Mouse (Mus musculus): ENCODE data around the gene Svbp. TPM values are rescaled to one million over a fixed set of nuclear protein-coding genes. Genes with fewer than 3 reads are reported as not detected.

The Svbp gene
- polyA plus RNA-seq, 1 experiment from 2014 or later = 179 TPM

- WGBS = 69% methylated on average over 14 of the region's 14 CpGs
- no peak; the same call in 1 of the 2 replicates for ATAC-seq (ENCODE audit: low FRiP score)
- Histone ChIP-seq H3K9me3 (ENCODE audit: control insufficient read depth, low read length) (no peaks in the 10 kb centered on the region), H3K4me3 (ENCODE audit: low read depth, low read length) (no peak overlapping the region), H3K27ac (ENCODE audit: low read depth, low read length) (no peak overlapping the region), H3K4me2 (no peak overlapping the region), H3K9ac (ENCODE audit: low read length) (no peak overlapping the region), H3K27me3 (ENCODE audit: control insufficient read depth, insufficient read depth, low read length) (no peaks in the 10 kb centered on the region), H3K36me3 (ENCODE audit: control insufficient read depth, insufficient read depth, low read length) (0 out of 2 replicates have a peak, but pooled peaks cover 2% of the 10 kb centered on the region), H3K4me1 (ENCODE audit: control insufficient read depth, insufficient read depth, low read length) (peaks cover 5% of the 10 kb centered on the region)
- DNase-seq (ENCODE audit: low spot score, missing footprints) = no peak
These were observed 51.7 kb downstream of the Svbp start for GRCm38 (mm10) chr4:119246688-119247225.

DNA sequence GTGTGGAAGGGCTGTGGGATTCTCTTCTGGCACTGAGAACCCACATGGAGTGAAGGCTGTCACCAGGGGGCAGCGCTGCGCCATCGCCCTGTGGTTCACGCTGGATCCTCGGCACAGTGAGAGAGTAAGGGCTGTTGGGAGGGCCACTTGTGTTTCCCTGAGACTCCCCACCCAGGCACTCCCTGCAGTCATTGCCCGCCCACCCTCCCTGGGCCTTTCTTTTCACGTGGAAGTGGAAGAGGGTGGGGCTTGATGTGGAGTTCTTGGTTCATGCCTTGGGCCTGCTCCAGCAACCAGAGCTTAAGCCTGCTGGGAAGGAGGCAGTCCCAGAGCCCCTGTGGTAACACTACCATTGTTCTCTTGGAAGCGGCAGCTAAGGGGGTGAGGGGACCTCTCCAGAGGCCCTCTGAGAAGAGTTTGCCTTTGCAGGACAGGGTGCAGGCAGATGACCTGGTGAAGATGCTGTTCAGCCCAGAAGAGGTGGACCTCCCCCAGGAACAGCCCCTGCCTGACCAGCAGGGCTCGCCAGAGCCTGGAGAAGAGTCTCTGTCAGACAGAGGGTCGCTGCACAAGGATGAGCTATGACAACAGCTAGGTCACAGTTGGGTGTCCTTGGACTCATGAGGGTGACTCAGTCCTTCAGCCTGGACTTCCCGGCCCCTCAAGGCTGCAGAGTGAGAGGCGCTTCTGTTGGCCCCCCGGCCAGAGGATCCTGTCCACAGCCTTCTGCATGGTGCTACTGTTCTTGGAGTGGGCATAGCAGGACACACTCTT, 52.5 kb downstream of the Svbp start:
- Histone ChIP-seq H3K9me3 (ENCODE audit: control insufficient read depth, low read length) (no peaks in the 10 kb centered on the region), H3K4me3 (ENCODE audit: low read depth, low read length) (no peak overlapping the region), H3K27ac (ENCODE audit: low read depth, low read length) (peak overlapping the region; percentile 9; the same call in 1 of the 2 replicates), H3K4me2 (no peak overlapping the region; the same call in 1 of the 2 replicates), H3K4me1 (ENCODE audit: control insufficient read depth, insufficient read depth, low read length) (peaks cover 5% of the 10 kb centered on the region), H3K36me3 (ENCODE audit: control insufficient read depth, insufficient read depth, low read length) (0 out of 2 replicates have a peak, but pooled peaks cover 2% of the 10 kb centered on the region), H3K9ac (ENCODE audit: low read length) (peak overlapping the region; percentile 33; the same call in 1 of the 2 replicates), H3K27me3 (ENCODE audit: control insufficient read depth, insufficient read depth, low read length) (no peaks in the 10 kb centered on the region)
- ATAC-seq (ENCODE audit: low FRiP score) = peak; percentile 74
- 24% methylated on average over 13 of the region's 13 CpGs for WGBS
- peak; percentile 97 for DNase-seq (ENCODE audit: low spot score, missing footprints)

- Histone ChIP-seq H3K9ac (ENCODE audit: low read length) (no peak overlapping the region), H3K27ac (ENCODE audit: low read depth, low read length) (no peak overlapping the region)
These were observed 53.4 kb downstream of the Svbp start for GRCm38 (mm10) chr4:119248407-119248965.

More at GRCm38 (mm10) chr4:119248407-119248965, 53.4 kb downstream of the Svbp start:
- no peak overlapping the region for H3K4me3 ChIP-seq (ENCODE audit: low read depth, low read length)
- H3K27me3 ChIP-seq (ENCODE audit: control insufficient read depth, insufficient read depth, low read length) = no peaks in the 10 kb centered on the region
- H3K4me2 ChIP-seq = no peak overlapping the region
- DNase-seq (ENCODE audit: low spot score, missing footprints) (no peak), ATAC-seq (ENCODE audit: low FRiP score) (no peak)
- WGBS = 86% methylated on average over 11 of the region's 11 CpGs
- H3K9me3 ChIP-seq (ENCODE audit: control insufficient read depth, low read length) = no peaks in the 10 kb centered on the region
- 0 out of 2 replicates have a peak, but pooled peaks cover 2% of the 10 kb centered on the region for H3K36me3 ChIP-seq (ENCODE audit: control insufficient read depth, insufficient read depth, low read length)
- H3K4me1 ChIP-seq (ENCODE audit: control insufficient read depth, insufficient read depth, low read length) = peaks cover 5% of the 10 kb centered on the region

Other genes with a start within 250 kb of the Svbp start
- not detected in 2 replicates for gene Lao1, start 233.7 kb upstream of the Svbp start, polyA plus RNA-seq (2014; fragmentation: Nextera tagmentation; extraction: Ambion mirVana)
- gene Slc2a1, start 86.6 kb upstream of the Svbp start, polyA plus RNA-seq (2014; fragmentation: Nextera tagmentation; extraction: Ambion mirVana) = 152 and 158 TPM in 2 replicates
- gene Zfp691, start 21.1 kb upstream of the Svbp start, polyA plus RNA-seq (2014; fragmentation: Nextera tagmentation; extraction: Ambion mirVana) = 7.7 and 9.0 TPM in 2 replicates
- 7.7 and 9.3 TPM in 2 replicates for gene Ermap, start 5.3 kb upstream of the Svbp start, polyA plus RNA-seq (2014; fragmentation: Nextera tagmentation; extraction: Ambion mirVana)
- gene Tmem269, start 22.9 kb downstream of the Svbp start, polyA plus RNA-seq (2014; fragmentation: Nextera tagmentation; extraction: Ambion mirVana) = 0.31 TPM in 1 of 2 replicates, not detected in the other
- 32.2 and 35.2 TPM in 2 replicates for gene AU022252, start 37.4 kb downstream of the Svbp start, polyA plus RNA-seq (2014; fragmentation: Nextera tagmentation; extraction: Ambion mirVana)
- 15.5 TPM in 2 replicates for gene P3h1, start 37.6 kb downstream of the Svbp start, polyA plus RNA-seq (2014; fragmentation: Nextera tagmentation; extraction: Ambion mirVana)
- gene Cldn19, start 60.1 kb downstream of the Svbp start, polyA plus RNA-seq (2014; fragmentation: Nextera tagmentation; extraction: Ambion mirVana) = 0.49 TPM in 1 of 2 replicates, not detected in the other
- gene Ybx1, start 99.3 kb downstream of the Svbp start, polyA plus RNA-seq (2014; fragmentation: Nextera tagmentation; extraction: Ambion mirVana) = 1,380 and 1,435 TPM in 2 replicates
- 123 and 124 TPM in 2 replicates for gene Ppih, start 125.2 kb downstream of the Svbp start, polyA plus RNA-seq (2014; fragmentation: Nextera tagmentation; extraction: Ambion mirVana)
- 8.8 and 10.4 TPM in 2 replicates for gene Ccdc30, start 220.2 kb downstream of the Svbp start, polyA plus RNA-seq (2014; fragmentation: Nextera tagmentation; extraction: Ambion mirVana)
- gene Ppcs, start 227.1 kb downstream of the Svbp start, polyA plus RNA-seq (2014; fragmentation: Nextera tagmentation; extraction: Ambion mirVana) = 21.6 and 22.1 TPM in 2 replicates
- 0.41 TPM in 1 of 2 replicates, not detected in the other for gene Zmynd12, start 227.5 kb downstream of the Svbp start, polyA plus RNA-seq (2014; fragmentation: Nextera tagmentation; extraction: Ambion mirVana)